Mouse (Mus musculus) olfactory bulb, adult 2 months (tissue): Measurements from ENCODE around the gene Hipk2. TPM values are rescaled to one million over a fixed set of nuclear protein-coding genes. Genes with fewer than 3 reads are reported as not detected.

Experiments
- H3K27ac ChIP-seq: fragments of 200-500 bp; 2 replicates; pipeline ENCODE4 v1.5.1; 2012; ENCODE audit warnings: low read depth, low read length; ENCODE audit not compliant: insufficient read depth
- H3K4me1 ChIP-seq: fragments of 200-500 bp; 2 replicates; pipeline ENCODE4 v1.6.1; 2012; ENCODE audit warnings: low read length; ENCODE audit not compliant: control insufficient read depth, insufficient read depth
- H3K4me3 ChIP-seq: fragments of 200-500 bp; 2 replicates; pipeline ENCODE4 v1.5.1; 2012; ENCODE audit warnings: mild to moderate bottlenecking, low read depth, low read length, moderate library complexity; ENCODE audit not compliant: insufficient read depth
- CTCF ChIP-seq: fragments of 200-500 bp; IDR thresholded peaks from 2 replicates; pipeline ENCODE4 v1.5.1; 2012; ENCODE audit warnings: low read depth, mild to moderate bottlenecking, low read length, moderate library complexity; ENCODE audit not compliant: insufficient read depth
- POLR2A ChIP-seq: fragments of 200-500 bp; IDR thresholded peaks from 2 replicates; pipeline ENCODE4 v1.6.1; 2012; ENCODE audit warnings: mild to moderate bottlenecking, low read depth, low read length, moderate library complexity; ENCODE audit not compliant: insufficient read depth
- WGBS: fragments of 180-500 bp; shearing (Covaris S2); methylation state at CpG from one replicate; pipeline ENCODE4 v1.1.7; 2018; 5-methylcytosine and 5-hydroxymethylcytosine counted together
- polyA plus RNA-seq: library from polyadenylated mRNA; stranded (reverse); fragments of >200 nt; gene quantifications from 2 replicates; pipeline ENCODE4 v1.2.4, GENCODE M21; 2012; ENCODE audit warnings: low replicate concordance; ENCODE audit not compliant: missing spikeins, insufficient read depth, insufficient read length

Hipk2 gene
- polyA plus RNA-seq, 1 experiment: not detected

DNA sequence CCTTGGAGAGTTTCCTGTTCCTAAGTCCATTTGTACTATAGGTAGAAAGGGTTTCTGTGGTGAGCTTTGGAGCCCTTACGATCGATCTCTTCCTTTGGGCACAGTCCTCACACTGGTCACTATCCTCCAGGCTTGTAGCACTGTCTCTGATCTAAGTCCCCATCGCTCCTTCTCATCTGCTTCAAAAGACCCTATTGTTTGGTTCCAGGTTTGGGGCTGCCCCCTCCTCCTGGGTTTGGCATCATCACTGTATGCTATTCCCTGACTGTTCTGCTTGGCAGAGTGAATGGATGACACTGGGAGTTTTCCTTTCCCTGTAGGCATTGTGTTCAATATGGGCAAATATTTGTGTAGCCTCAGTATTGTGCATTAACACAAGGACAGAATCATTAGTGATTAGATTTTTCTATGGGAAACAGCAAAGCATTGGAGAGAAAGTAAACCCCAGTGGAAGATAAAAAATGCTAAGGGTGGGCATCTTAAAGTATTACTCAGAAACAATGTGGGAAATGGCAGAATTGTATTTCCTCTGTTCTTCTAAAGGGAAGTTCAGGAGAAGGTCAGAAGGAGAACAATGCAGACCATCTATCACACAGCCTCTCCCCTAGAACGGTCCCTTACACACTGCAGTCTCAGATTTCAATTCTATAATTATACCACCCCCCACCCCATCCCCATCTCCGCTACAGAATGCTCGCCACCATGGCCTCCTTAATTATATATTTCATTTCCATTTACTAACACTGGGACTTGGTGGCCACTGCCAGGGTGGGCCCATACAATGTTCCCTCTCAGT, 114.9 kb downstream of the Hipk2 start:
- no peak overlapping the region for H3K27ac ChIP-seq
- no peak overlapping the region for H3K4me3 ChIP-seq
- TF ChIP-seq CTCF (no peak), POLR2A (no peak)
- WGBS: 71% methylated on average over 6 of the region's 6 CpGs
- peaks cover 6% of the 10 kb centered on the region; the same call in 1 of the 2 replicates for H3K4me1 ChIP-seq

DNA sequence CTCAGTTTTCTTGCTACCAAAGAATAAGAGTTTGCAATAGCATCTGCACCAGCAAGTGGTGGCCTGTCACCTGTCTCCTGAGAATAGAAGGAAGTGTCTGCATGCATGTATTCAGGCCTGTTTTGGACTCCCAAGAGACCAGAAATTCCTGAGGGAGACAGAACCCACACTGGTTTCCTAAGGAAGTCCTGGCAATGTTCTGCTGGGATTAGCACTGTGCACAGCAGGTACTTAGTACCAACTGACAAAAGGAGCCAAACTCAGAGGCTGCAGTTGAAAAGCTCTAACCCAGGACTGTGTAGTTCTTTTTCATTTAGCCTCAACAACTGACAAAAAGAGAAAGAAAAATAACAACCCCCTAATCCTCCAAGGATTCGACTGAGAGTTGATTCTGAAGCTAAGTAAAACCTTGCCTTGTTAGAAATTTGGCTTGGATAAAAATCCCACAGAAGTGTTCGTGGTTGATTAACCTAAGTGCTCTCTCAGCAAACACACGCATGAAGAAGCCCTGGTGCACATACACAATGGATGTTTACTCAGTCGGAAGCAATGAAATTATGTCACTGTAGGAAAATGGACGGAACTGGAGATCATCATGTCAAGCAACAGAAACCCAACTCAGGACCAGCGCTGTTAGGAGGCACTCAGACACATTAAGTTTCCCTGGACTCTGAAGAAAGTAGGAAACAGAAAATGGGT, 115.9 kb downstream of the Hipk2 start:
- TF ChIP-seq POLR2A (no peak), CTCF (no peak)
- 45% methylated on average over 6 of the region's 6 CpGs for WGBS
- no peak overlapping the region for H3K4me3 ChIP-seq

GRCm38 (mm10) chr6:38759186-38759585, 116.8 kb downstream of the Hipk2 start:
- H3K4me3 ChIP-seq: no peak overlapping the region
- TF ChIP-seq POLR2A (no peak), CTCF (no peak)
- WGBS: 94% methylated on average over 3 of the region's 3 CpGs

More for the DNA sequence above, 115.9 kb downstream of the Hipk2 start:
- Histone ChIP-seq H3K27ac (no peak overlapping the region), H3K4me1 (peaks cover 2% of the 10 kb centered on the region; the same call in 1 of the 2 replicates)

DNA sequence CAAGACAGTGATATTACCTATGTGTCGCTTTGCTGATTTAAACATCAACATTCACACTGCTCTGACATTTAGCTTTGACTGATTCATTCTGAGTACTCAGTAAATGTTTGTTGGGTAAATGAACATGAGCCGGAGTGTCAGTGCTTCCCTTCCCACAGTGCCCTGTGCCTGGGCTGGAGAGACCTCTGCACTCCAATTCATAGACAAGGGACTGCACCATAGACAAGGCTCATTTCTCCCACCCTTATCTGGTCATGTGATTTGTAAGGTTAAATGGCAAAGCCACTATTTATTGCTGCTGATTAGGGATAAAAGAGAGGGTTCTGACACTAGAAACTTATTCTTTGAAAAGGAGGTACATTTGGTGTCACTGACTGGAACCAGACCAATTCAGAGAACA, 118.4 kb downstream of the Hipk2 start:
- Histone ChIP-seq H3K4me3 (no peak overlapping the region), H3K27ac (no peak overlapping the region), H3K4me1 (peaks cover 2% of the 10 kb centered on the region; the same call in 1 of the 2 replicates)
- no peak for TF ChIP-seq POLR2A
- TF ChIP-seq CTCF: no peak
- WGBS: 99% methylated on average over 2 of the region's 2 CpGs

More at GRCm38 (mm10) chr6:38759186-38759585, 116.8 kb downstream of the Hipk2 start:
- Histone ChIP-seq H3K4me1 (peaks cover 2% of the 10 kb centered on the region; the same call in 1 of the 2 replicates), H3K27ac (no peak overlapping the region)

- no peak for TF ChIP-seq POLR2A
- TF ChIP-seq CTCF: no peak
- H3K4me3 ChIP-seq: no peak overlapping the region
- no peak overlapping the region for H3K27ac ChIP-seq
- peaks cover 2% of the 10 kb centered on the region; the same call in 1 of the 2 replicates for H3K4me1 ChIP-seq
- WGBS: 95% methylated on average over 4 of the region's 4 CpGs
These were observed 119.0 kb downstream of the Hipk2 start for GRCm38 (mm10) chr6:38756968-38757367.

- 94% methylated on average over 2 of the region's 2 CpGs for WGBS
- no peak for TF ChIP-seq POLR2A
- TF ChIP-seq CTCF: no peak
These were observed 120.0 kb downstream of the Hipk2 start for GRCm38 (mm10) chr6:38755961-38756360.

DNA sequence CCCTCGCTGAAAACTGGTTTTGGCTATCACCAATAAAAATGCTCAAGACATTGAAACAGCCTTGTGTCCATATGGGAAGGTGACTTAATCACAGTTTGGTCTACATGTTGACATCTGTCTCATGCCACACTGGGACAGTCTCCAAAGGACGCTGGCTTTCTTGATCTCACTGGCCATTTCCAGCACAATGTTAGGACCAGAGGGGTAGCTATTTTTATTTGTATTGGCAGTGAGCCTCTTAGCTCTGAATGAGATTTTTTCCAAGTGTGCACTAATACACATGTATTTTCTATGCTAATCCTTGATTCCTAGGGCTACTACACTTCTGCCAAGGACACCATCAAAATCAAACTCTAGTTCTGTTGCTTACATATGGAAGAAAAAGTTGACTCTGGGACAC, 120.8 kb downstream of the Hipk2 start:
- Histone ChIP-seq H3K4me3 (no peak overlapping the region), H3K4me1 (peaks cover 2% of the 10 kb centered on the region; the same call in 1 of the 2 replicates), H3K27ac (no peak overlapping the region)
- TF ChIP-seq CTCF (no peak), POLR2A (no peak)
- 80% methylated on average over 2 of the region's 2 CpGs for WGBS

More at GRCm38 (mm10) chr6:38755961-38756360, 120.0 kb downstream of the Hipk2 start:
- no peak overlapping the region for H3K27ac ChIP-seq
- H3K4me3 ChIP-seq: no peak overlapping the region
- peaks cover 2% of the 10 kb centered on the region; the same call in 1 of the 2 replicates for H3K4me1 ChIP-seq

DNA sequence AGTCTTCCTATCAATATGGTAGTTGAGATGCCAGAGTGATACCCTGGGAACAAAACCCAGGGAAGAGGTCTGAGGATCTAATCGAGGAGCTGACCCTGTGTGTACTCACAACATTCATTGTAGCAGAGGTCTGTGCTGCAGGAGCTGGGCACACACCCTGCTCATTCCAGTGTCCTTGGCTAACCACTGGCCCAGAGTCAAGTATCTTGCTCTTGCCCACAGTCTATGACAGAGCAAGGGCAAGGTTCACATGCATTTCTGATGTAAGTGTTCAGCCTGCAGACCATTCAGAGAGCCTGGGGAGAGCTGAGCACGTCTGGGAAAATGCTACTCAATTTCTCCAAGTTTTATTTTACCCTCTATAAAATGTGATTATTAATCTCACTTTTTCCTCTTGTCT, 122.2 kb downstream of the Hipk2 start:
- no peak overlapping the region for H3K4me3 ChIP-seq
- H3K4me1 ChIP-seq: no peaks in the 10 kb centered on the region
- H3K27ac ChIP-seq: no peak overlapping the region
- no peak for TF ChIP-seq CTCF
- TF ChIP-seq POLR2A: no peak
- 75% methylated on average over 2 of the region's 2 CpGs for WGBS

GRCm38 (mm10) chr6:38753025-38753424, 122.9 kb downstream of the Hipk2 start:
- Histone ChIP-seq H3K27ac (no peak overlapping the region), H3K4me3 (no peak overlapping the region), H3K4me1 (no peaks in the 10 kb centered on the region)
- TF ChIP-seq CTCF (no peak), POLR2A (no peak)
- WGBS: 67% methylated on average over 2 of the region's 2 CpGs
